ENCODE assay signal across 8 mouse cellular contexts in the genomic region with DNA sequence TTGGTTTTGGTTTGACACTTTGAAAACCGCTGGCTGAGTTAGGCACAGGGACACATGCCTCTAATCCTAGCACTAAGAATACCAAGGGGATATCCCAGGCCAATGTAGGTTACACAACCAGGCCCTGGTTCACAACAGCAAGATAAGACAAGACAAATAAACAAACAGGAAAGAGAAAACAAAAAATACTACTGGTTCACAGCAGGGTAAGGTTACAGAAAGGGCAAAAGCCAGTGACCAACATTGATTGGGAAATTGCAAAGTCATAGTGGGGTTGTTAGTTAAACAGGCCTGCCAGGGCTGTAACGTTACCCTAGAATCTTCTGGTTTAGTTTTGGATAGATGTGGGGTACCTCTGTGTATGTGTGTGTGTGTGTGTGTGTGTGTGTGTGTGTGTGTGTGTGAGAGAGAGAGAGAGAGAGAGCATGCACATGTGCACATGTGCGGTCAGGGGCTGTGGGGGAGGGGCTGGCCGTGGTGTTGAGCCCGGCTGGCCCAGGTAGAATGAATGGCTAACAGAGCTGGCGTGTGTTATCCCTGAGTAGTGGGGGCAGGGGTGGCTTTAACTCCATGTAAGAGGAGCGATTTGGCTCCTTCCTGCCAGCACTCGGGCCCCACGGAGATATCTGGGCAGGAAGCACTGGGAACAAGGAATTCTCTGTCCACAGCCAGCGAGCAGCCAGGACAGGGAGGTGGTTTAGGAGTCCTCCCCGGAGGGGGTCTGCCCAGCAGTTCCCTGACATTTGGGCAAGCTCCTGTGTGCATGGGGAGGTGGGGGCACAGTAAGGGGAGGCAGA. TPM values are rescaled to one million over a fixed set of nuclear protein-coding genes. Genes with fewer than 3 reads are reported as not detected.
DNase-seq lines count a peak whose midpoint lies in the region; ATAC-seq and TF ChIP-seq lines count a peak whose summit lies in the region.

No protein-coding gene starts in this region.

- H3K36me3 ChIP-seq in embryonic facial prominence, embryonic 10.5 days (replicated peaks) = no peaks in the 10 kb centered on the region
- no peaks in the 10 kb centered on the region for H3K36me3 ChIP-seq in intestine, postnatal 0 days (ENCODE audit: control insufficient read depth, insufficient read depth)
- no peaks in the 10 kb centered on the region for H3K36me3 ChIP-seq in liver, embryonic 15.5 days (replicated peaks)

- H3K27ac ChIP-seq in embryonic facial prominence, embryonic 10.5 days (replicated peaks) = peak overlapping the region; percentile 83
- H3K27ac ChIP-seq in intestine, postnatal 0 days (ENCODE audit: low read depth, low read length) = no peak overlapping the region
- H3K27ac ChIP-seq in liver, embryonic 15.5 days (replicated peaks) = peak overlapping the region; percentile 42

- intact Hi-C loops in heart, postnatal 25 days (cut with DNase I) = no loop called here

- no peak for TF ChIP-seq CTCF in intestine, postnatal 0 days (IDR thresholded peaks at IDR 0.05; ENCODE audit: low read depth)

- peaks cover 52% of the 10 kb centered on the region for H3K4me1 ChIP-seq in embryonic facial prominence, embryonic 10.5 days
- H3K4me1 ChIP-seq in intestine, postnatal 0 days (replicated peaks; ENCODE audit: control insufficient read depth, insufficient read depth, low read length) = no peaks in the 10 kb centered on the region
- peaks cover 27% of the 10 kb centered on the region for H3K4me1 ChIP-seq in liver, embryonic 15.5 days (replicated peaks)

- H3K9ac ChIP-seq in intestine, postnatal 0 days (ENCODE audit: low read depth, low read length) = peak overlapping the region; percentile 31; the same call in 1 of the 2 replicates
- H3K9ac ChIP-seq in liver, embryonic 15.5 days = no peak overlapping the region

- ATAC-seq in intestine, postnatal 0 days = peak; percentile 36
- ATAC-seq in liver, embryonic 15.5 days (ENCODE audit: insufficient read depth) = peak; percentile 71

- 25% methylated on average over 11 of the region's 11 CpGs for WGBS in embryonic facial prominence, embryonic 10.5 days
- WGBS in intestine, postnatal 0 days = 17% methylated on average over 11 of the region's 11 CpGs
- 39% methylated on average over 11 of the region's 11 CpGs for WGBS in liver, embryonic 15.5 days (ENCODE audit: insufficient replicate concordance)

- 0 out of 2 replicates have a peak overlapping the region, but pooled peaks have one; percentile 6 for H3K4me2 ChIP-seq in intestine, postnatal 0 days (replicated peaks; ENCODE audit: low read depth)
- H3K4me2 ChIP-seq in liver, embryonic 15.5 days = peak overlapping the region; percentile 26; the same call in 1 of the 2 replicates

- H3K27me3 ChIP-seq in embryonic facial prominence, embryonic 10.5 days (replicated peaks; ENCODE audit: low read depth, poor library complexity, severe bottlenecking) = no peaks in the 10 kb centered on the region
- no peaks in the 10 kb centered on the region for H3K27me3 ChIP-seq in intestine, postnatal 0 days (replicated peaks; ENCODE audit: control insufficient read depth, insufficient read depth, low read length)
- no peaks in the 10 kb centered on the region for H3K27me3 ChIP-seq in liver, embryonic 15.5 days

- peak; percentile 94 for DNase-seq in heart, adult 11 months
- DNase-seq in heart, postnatal 25 days (ENCODE audit: low spot score) = no peak
- peak; percentile 78 for DNase-seq in embryonic facial prominence, embryonic 10.5 days (ENCODE audit: low spot score)
- no peak for DNase-seq in urinary bladder, postnatal 4 days (ENCODE audit: low spot score in 2 of 2)
- DNase-seq in spleen, adult 12 weeks (ENCODE audit: low spot score) = no peak
- no peak for DNase-seq in spleen, postnatal 10 days (ENCODE audit: low spot score in 2 of 2)

- peak overlapping the region; percentile 16; the same call in 1 of the 2 replicates for H3K4me3 ChIP-seq in embryonic facial prominence, embryonic 10.5 days
- H3K4me3 ChIP-seq in intestine, postnatal 0 days (ENCODE audit: low read depth, low read length) = no peak overlapping the region
- no peak overlapping the region for H3K4me3 ChIP-seq in liver, embryonic 15.5 days (replicated peaks)

- no peaks in the 10 kb centered on the region for H3K9me3 ChIP-seq in embryonic facial prominence, embryonic 10.5 days
- no peaks in the 10 kb centered on the region for H3K9me3 ChIP-seq in intestine, postnatal 0 days (ENCODE audit: control insufficient read depth)
- no peaks in the 10 kb centered on the region for H3K9me3 ChIP-seq in liver, embryonic 15.5 days (replicated peaks)

RNA-seq across cellular contexts. Expression of gene Epb41l1, which starts 19.2 kb away (rescaled TPM):
- 1 to 10 TPM; 7.0 to 7.3 TPM for total RNA-seq in heart, postnatal 25 days (2021)
- polyA plus RNA-seq in embryonic facial prominence, embryonic 10.5 days (2016; fragmentation: Nextera tagmentation; extraction: Ambion mirVana) = 1.2 and 1.6 TPM in 2 replicates
- 0.63 and 0.68 TPM in 2 replicates for polyA plus RNA-seq in intestine, postnatal 0 days (2015; fragmentation: Nextera tagmentation; extraction: Ambion mirVana)
- polyA plus RNA-seq in liver, embryonic 15.5 days (2015; fragmentation: Nextera tagmentation; extraction: Ambion mirVana) = 0.54 and 0.55 TPM in 2 replicates

Comparison
In these comparisons a context has a peak if more than half of its experiments do, and no peak if none do; other contexts are left out.
1. DNase-seq: peak in heart, adult 11 months (single experiment) and embryonic facial prominence, embryonic 10.5 days (single experiment); none in heart, postnatal 25 days (single experiment), urinary bladder, postnatal 4 days (0 of 2), spleen, adult 12 weeks (single experiment) and spleen, postnatal 10 days (0 of 2).